Mouse (Mus musculus): Measurements from ENCODE around the gene Zfp784. TPM values are rescaled to one million over a fixed set of nuclear protein-coding genes. Genes with fewer than 3 reads are reported as not detected.
"Not testable (repeated sequence)": the region's sequence is repeated elsewhere in the genome, so short reads cannot be mapped to it uniquely, and the experiment has no call there.

The Zfp784 gene
- total RNA-seq, 2 experiments from 2014 or later, result 5.1 to 6.5 TPM

- no peak for DNase-seq (ENCODE audit: extremely low spot score in 1 of 2, low spot score in 1 of 2)
These were observed 8.3 kb downstream of the Zfp784 start for GRCm38 (mm10) chr7:5029946-5030345.

GRCm38 (mm10) chr7:5029543-5029942, 8.7 kb downstream of the Zfp784 start:
- no peak for DNase-seq (ENCODE audit: extremely low spot score in 1 of 2, low spot score in 1 of 2)

- DNase-seq (ENCODE audit: extremely low spot score in 1 of 2, low spot score in 1 of 2), result no peak
These were observed 17.0 kb downstream of the Zfp784 start for GRCm38 (mm10) chr7:5021197-5021596.

GRCm38 (mm10) chr7:5020685-5021084, 17.6 kb downstream of the Zfp784 start:
- no peak for DNase-seq (ENCODE audit: extremely low spot score in 1 of 2, low spot score in 1 of 2)

GRCm38 (mm10) chr7:5020000-5020681, 18.1 kb downstream of the Zfp784 start, which contains the start of the genes Zfp865 and Ccdc106:
Zfp865 (plus strand) TSS chr7:5020376.
Ccdc106 (plus strand) TSS chr7:5020553.
- peak; percentile 96 to 98 for DNase-seq (ENCODE audit: extremely low spot score in 1 of 2, low spot score in 1 of 2)

- not testable (repeated sequence) for DNase-seq (ENCODE audit: extremely low spot score in 1 of 2, low spot score in 1 of 2)
These were observed 18.7 kb downstream of the Zfp784 start for GRCm38 (mm10) chr7:5019576-5019975.

GRCm38 (mm10) chr7:5017931-5018330, 20.3 kb downstream of the Zfp784 start:
- DNase-seq (ENCODE audit: extremely low spot score in 1 of 2, low spot score in 1 of 2), result no peak

- no peak for DNase-seq (ENCODE audit: extremely low spot score in 1 of 2, low spot score in 1 of 2)
These were observed 20.9 kb downstream of the Zfp784 start for GRCm38 (mm10) chr7:5017352-5017751.

- no peak for DNase-seq (ENCODE audit: extremely low spot score in 1 of 2, low spot score in 1 of 2)
These were observed 21.3 kb downstream of the Zfp784 start for GRCm38 (mm10) chr7:5016920-5017319.

- DNase-seq (ENCODE audit: extremely low spot score in 1 of 2, low spot score in 1 of 2), result no peak
These were observed 22.2 kb downstream of the Zfp784 start for GRCm38 (mm10) chr7:5016057-5016456.

- peak; percentile 76 to 86 for DNase-seq (ENCODE audit: extremely low spot score in 1 of 2, low spot score in 1 of 2)
These were observed 22.9 kb downstream of the Zfp784 start, which contains the start of gene Gm44973 for GRCm38 (mm10) chr7:5015118-5016001. Gm44973 (plus strand) TSS chr7:5015496.

- DNase-seq (ENCODE audit: extremely low spot score in 1 of 2, low spot score in 1 of 2), result peak; percentile 93
These were observed 23.8 kb downstream of the Zfp784 start, which contains the start of the genes Zfp524 and Fiz1 for GRCm38 (mm10) chr7:5014251-5015117. Zfp524 (plus strand) TSS chr7:5014415. Fiz1 (minus strand) TSS chr7:5014697.

- DNase-seq (ENCODE audit: extremely low spot score in 1 of 2, low spot score in 1 of 2), result no peak
These were observed 25.3 kb downstream of the Zfp784 start for GRCm38 (mm10) chr7:5012681-5013513.

- DNase-seq (ENCODE audit: extremely low spot score in 1 of 2, low spot score in 1 of 2), result no peak
These were observed 30.0 kb downstream of the Zfp784 start for GRCm38 (mm10) chr7:5008229-5008628.

- not testable (repeated sequence) for DNase-seq (ENCODE audit: extremely low spot score in 1 of 2, low spot score in 1 of 2)
These were observed 35.4 kb downstream of the Zfp784 start for GRCm38 (mm10) chr7:5002876-5003275.

- DNase-seq (ENCODE audit: extremely low spot score in 1 of 2, low spot score in 1 of 2), result no peak
These were observed 38.4 kb downstream of the Zfp784 start for GRCm38 (mm10) chr7:4999876-5000275.

GRCm38 (mm10) chr7:4996934-4997333, 41.3 kb downstream of the Zfp784 start:
- no peak for DNase-seq (ENCODE audit: extremely low spot score in 1 of 2, low spot score in 1 of 2)

GRCm38 (mm10) chr7:4996003-4996895, 42.0 kb downstream of the Zfp784 start, which contains the start of gene Zfp579:
Zfp579 (minus strand) TSS chr7:4996158.
- peak; percentile 96 to 97 for DNase-seq (ENCODE audit: extremely low spot score in 1 of 2, low spot score in 1 of 2)
